Mouse (Mus musculus): ENCODE measurements around the gene Sirt4. TPM values are rescaled to one million over a fixed set of nuclear protein-coding genes. Genes with fewer than 3 reads are reported as not detected.
"Not testable (repeated sequence)": the region's sequence is repeated elsewhere in the genome, so short reads cannot be mapped to it uniquely, and the experiment has no call there.

Gene Sirt4
- polyA plus RNA-seq, 1 experiment from 2014 or later: 19.2 TPM

DNA sequence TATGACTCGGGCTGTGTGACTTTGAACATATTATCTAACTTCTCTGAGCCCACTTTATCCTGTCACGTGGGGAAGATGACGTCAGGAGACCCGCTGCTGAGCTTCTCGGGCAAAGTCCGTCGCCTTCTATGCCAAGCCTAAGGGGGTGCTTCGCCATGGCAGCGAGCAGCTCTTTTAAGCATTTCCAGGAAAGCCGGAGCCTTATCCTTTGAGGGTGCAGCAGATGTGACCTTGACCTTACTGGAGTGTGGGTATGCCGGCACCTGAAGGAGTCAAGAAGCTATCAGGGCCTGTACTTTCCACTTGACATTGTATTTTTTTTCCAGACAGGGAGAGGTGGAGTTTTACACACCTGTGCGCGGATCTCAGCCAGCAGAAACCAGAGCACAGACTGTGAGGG, 25.6 kb downstream of the Sirt4 start:
- no peak overlapping the region for H3K4me2 ChIP-seq (ENCODE audit: low read depth, severe bottlenecking)
- ATAC-seq (ENCODE audit: insufficient number of reproducible peaks, low FRiP score, low TSS enrichment, low read depth): no peak
- WGBS: 62% methylated on average over 13 of the region's 13 CpGs
- no peaks in the 10 kb centered on the region for H3K27me3 ChIP-seq (ENCODE audit: control insufficient read depth, insufficient read depth, low read length)
- no peak overlapping the region for H3K9ac ChIP-seq (ENCODE audit: low read length)
- DNase-seq (ENCODE audit: low spot score): no peak
- H3K27ac ChIP-seq (replicated peaks; ENCODE audit: low read depth, low read length): no peak overlapping the region
- H3K4me3 ChIP-seq (ENCODE audit: low read depth, low read length): no peak overlapping the region
- H3K9me3 ChIP-seq (ENCODE audit: control insufficient read depth, low read length): no peaks in the 10 kb centered on the region
- H3K4me1 ChIP-seq (ENCODE audit: control insufficient read depth, insufficient read depth, low read length): no peaks in the 10 kb centered on the region
- H3K36me3 ChIP-seq (ENCODE audit: control insufficient read depth, insufficient read depth, low read length): no peaks in the 10 kb centered on the region; the same call in 1 of the 2 replicates

- Histone ChIP-seq H3K27ac (replicated peaks; ENCODE audit: low read depth, low read length) (no peak overlapping the region), H3K4me1 (ENCODE audit: control insufficient read depth, insufficient read depth, low read length) (no peaks in the 10 kb centered on the region), H3K36me3 (ENCODE audit: control insufficient read depth, insufficient read depth, low read length) (peaks cover 7% of the 10 kb centered on the region; the same call in 1 of the 2 replicates), H3K27me3 (ENCODE audit: control insufficient read depth, insufficient read depth, low read length) (no peaks in the 10 kb centered on the region), H3K4me2 (ENCODE audit: low read depth, severe bottlenecking) (no peak overlapping the region), H3K9me3 (ENCODE audit: control insufficient read depth, low read length) (no peaks in the 10 kb centered on the region), H3K9ac (ENCODE audit: low read length) (no peak overlapping the region), H3K4me3 (ENCODE audit: low read depth, low read length) (no peak overlapping the region)
- ATAC-seq (ENCODE audit: insufficient number of reproducible peaks, low FRiP score, low TSS enrichment, low read depth) (no peak), DNase-seq (ENCODE audit: low spot score) (no peak)
- 78% methylated on average over 7 of the region's 7 CpGs for WGBS
Observed at GRCm38 (mm10) chr5:115455838-115456237, 28.7 kb downstream of the Sirt4 start.

GRCm38 (mm10) chr5:115454422-115455090, 30.0 kb downstream of the Sirt4 start:
- Histone ChIP-seq H3K36me3 (ENCODE audit: control insufficient read depth, insufficient read depth, low read length) (peaks cover 9% of the 10 kb centered on the region; the same call in 1 of the 2 replicates), H3K27me3 (ENCODE audit: control insufficient read depth, insufficient read depth, low read length) (no peaks in the 10 kb centered on the region), H3K9me3 (ENCODE audit: control insufficient read depth, low read length) (no peaks in the 10 kb centered on the region), H3K4me3 (ENCODE audit: low read depth, low read length) (no peak overlapping the region), H3K4me2 (ENCODE audit: low read depth, severe bottlenecking) (no peak overlapping the region), H3K4me1 (ENCODE audit: control insufficient read depth, insufficient read depth, low read length) (no peaks in the 10 kb centered on the region), H3K27ac (replicated peaks; ENCODE audit: low read depth, low read length) (no peak overlapping the region), H3K9ac (ENCODE audit: low read length) (no peak overlapping the region)
- no peak for DNase-seq (ENCODE audit: low spot score)
- ATAC-seq (ENCODE audit: insufficient number of reproducible peaks, low FRiP score, low TSS enrichment, low read depth): no peak
- 86% methylated on average over 12 of the region's 12 CpGs for WGBS

DNA sequence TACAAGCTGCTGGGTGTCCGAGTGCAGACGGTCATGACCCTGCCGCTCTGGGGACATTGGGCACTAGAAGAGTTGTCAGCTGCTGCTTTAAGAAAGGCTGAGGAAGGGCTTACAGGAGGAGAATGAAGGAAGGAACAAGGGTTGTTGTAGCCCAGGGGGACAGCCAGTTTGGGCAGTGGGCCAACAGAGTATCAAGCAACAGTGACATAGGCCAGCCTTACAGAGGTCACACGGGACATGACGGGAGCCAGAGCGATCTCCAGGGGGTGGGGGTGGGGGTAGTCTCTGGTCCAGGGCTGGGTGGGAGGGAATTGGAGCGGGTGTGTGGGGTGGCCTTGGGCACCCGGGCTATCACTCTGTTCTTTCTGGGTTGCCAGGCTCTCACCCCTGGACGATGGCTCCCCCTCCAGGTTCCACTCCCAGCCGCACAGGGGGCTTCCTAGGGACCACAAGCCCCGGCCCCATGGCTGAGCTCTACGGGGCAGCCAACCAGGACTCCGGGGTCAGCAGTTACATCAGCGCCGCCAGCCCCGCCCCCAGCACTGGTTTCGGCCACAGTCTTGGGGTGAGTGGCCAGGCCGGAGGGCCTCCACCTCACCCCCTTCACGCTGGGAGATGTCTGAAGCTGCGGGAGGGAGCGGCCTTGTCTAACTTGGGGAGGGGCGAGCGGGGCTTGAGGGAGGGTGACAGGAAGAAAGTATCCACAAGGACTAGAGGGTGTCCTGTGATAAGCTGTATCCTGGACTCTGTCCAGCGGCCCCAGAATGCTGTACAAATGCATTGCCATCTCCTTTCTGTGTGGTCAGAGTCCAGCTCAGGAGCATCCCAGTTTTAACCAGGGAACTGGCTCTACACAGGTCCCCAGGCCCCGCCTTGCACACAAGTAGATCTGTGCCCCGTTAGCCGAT, 33.9 kb downstream of the Sirt4 start:
- ATAC-seq (ENCODE audit: insufficient number of reproducible peaks, low FRiP score, low TSS enrichment, low read depth) (0 out of 2 replicates have a peak, but pooled peaks have one; percentile 37), DNase-seq (ENCODE audit: low spot score) (no peak)
- H3K4me3 ChIP-seq (ENCODE audit: low read depth, low read length): no peak overlapping the region
- H3K27me3 ChIP-seq (ENCODE audit: control insufficient read depth, insufficient read depth, low read length): no peaks in the 10 kb centered on the region
- 95% methylated on average over 27 of the region's 27 CpGs for WGBS
- peaks cover 16% of the 10 kb centered on the region for H3K36me3 ChIP-seq (ENCODE audit: control insufficient read depth, insufficient read depth, low read length)
- H3K9ac ChIP-seq (ENCODE audit: low read length): no peak overlapping the region
- H3K27ac ChIP-seq (replicated peaks; ENCODE audit: low read depth, low read length): no peak overlapping the region
- H3K4me2 ChIP-seq (ENCODE audit: low read depth, severe bottlenecking): no peak overlapping the region
- H3K9me3 ChIP-seq (ENCODE audit: control insufficient read depth, low read length): no peaks in the 10 kb centered on the region
- H3K4me1 ChIP-seq (ENCODE audit: control insufficient read depth, insufficient read depth, low read length): no peaks in the 10 kb centered on the region

GRCm38 (mm10) chr5:115449247-115449646, 35.3 kb downstream of the Sirt4 start:
- H3K36me3 ChIP-seq (ENCODE audit: control insufficient read depth, insufficient read depth, low read length): peaks cover 24% of the 10 kb centered on the region
- H3K9me3 ChIP-seq (ENCODE audit: control insufficient read depth, low read length): no peaks in the 10 kb centered on the region
- no peak overlapping the region for H3K27ac ChIP-seq (replicated peaks; ENCODE audit: low read depth, low read length)
- H3K27me3 ChIP-seq (ENCODE audit: control insufficient read depth, insufficient read depth, low read length): no peaks in the 10 kb centered on the region
- WGBS: 85% methylated on average over 3 of the region's 3 CpGs
- H3K4me3 ChIP-seq (ENCODE audit: low read depth, low read length): no peak overlapping the region
- no peak for DNase-seq (ENCODE audit: low spot score)
- no peak overlapping the region for H3K9ac ChIP-seq (ENCODE audit: low read length)
- no peak overlapping the region for H3K4me2 ChIP-seq (ENCODE audit: low read depth, severe bottlenecking)
- ATAC-seq (ENCODE audit: insufficient number of reproducible peaks, low FRiP score, low TSS enrichment, low read depth): no peak
- no peaks in the 10 kb centered on the region for H3K4me1 ChIP-seq (ENCODE audit: control insufficient read depth, insufficient read depth, low read length)

- no peak overlapping the region for H3K27ac ChIP-seq (replicated peaks; ENCODE audit: low read depth, low read length)
- H3K27me3 ChIP-seq (ENCODE audit: control insufficient read depth, insufficient read depth, low read length): no peaks in the 10 kb centered on the region
- 91% methylated on average over 17 of the region's 17 CpGs for WGBS
- ATAC-seq (ENCODE audit: insufficient number of reproducible peaks, low FRiP score, low TSS enrichment, low read depth) (no peak), DNase-seq (ENCODE audit: low spot score) (no peak)
- no peak overlapping the region for H3K4me3 ChIP-seq (ENCODE audit: low read depth, low read length)
- H3K4me1 ChIP-seq (ENCODE audit: control insufficient read depth, insufficient read depth, low read length): no peaks in the 10 kb centered on the region
- no peak overlapping the region for H3K4me2 ChIP-seq (ENCODE audit: low read depth, severe bottlenecking)
- peaks cover 31% of the 10 kb centered on the region for H3K36me3 ChIP-seq (ENCODE audit: control insufficient read depth, insufficient read depth, low read length)
- no peaks in the 10 kb centered on the region for H3K9me3 ChIP-seq (ENCODE audit: control insufficient read depth, low read length)
- H3K9ac ChIP-seq (ENCODE audit: low read length): no peak overlapping the region
Observed at GRCm38 (mm10) chr5:115447108-115447507, 37.4 kb downstream of the Sirt4 start.

- no peak overlapping the region for H3K27ac ChIP-seq (replicated peaks; ENCODE audit: low read depth, low read length)
- WGBS: 94% methylated on average over 11 of the region's 11 CpGs
- H3K9me3 ChIP-seq (ENCODE audit: control insufficient read depth, low read length): no peaks in the 10 kb centered on the region
- no peak overlapping the region for H3K4me3 ChIP-seq (ENCODE audit: low read depth, low read length)
- peaks cover 6% of the 10 kb centered on the region for H3K4me1 ChIP-seq (ENCODE audit: control insufficient read depth, insufficient read depth, low read length)
- no peak overlapping the region for H3K4me2 ChIP-seq (ENCODE audit: low read depth, severe bottlenecking)
- H3K27me3 ChIP-seq (ENCODE audit: control insufficient read depth, insufficient read depth, low read length): no peaks in the 10 kb centered on the region
- DNase-seq (ENCODE audit: low spot score): no peak
- no peak overlapping the region for H3K9ac ChIP-seq (ENCODE audit: low read length)
- ATAC-seq (ENCODE audit: insufficient number of reproducible peaks, low FRiP score, low TSS enrichment, low read depth): no peak
- peaks cover 35% of the 10 kb centered on the region for H3K36me3 ChIP-seq (ENCODE audit: control insufficient read depth, insufficient read depth, low read length)
Observed at GRCm38 (mm10) chr5:115444130-115444529, 40.4 kb downstream of the Sirt4 start.

- not testable (repeated sequence) for H3K27ac ChIP-seq (replicated peaks; ENCODE audit: low read depth, low read length); H3K4me2 ChIP-seq (ENCODE audit: low read depth, severe bottlenecking); H3K4me3 ChIP-seq (ENCODE audit: low read depth, low read length); H3K27me3 ChIP-seq (ENCODE audit: control insufficient read depth, insufficient read depth, low read length); ATAC-seq (ENCODE audit: insufficient number of reproducible peaks, low FRiP score, low TSS enrichment, low read depth); H3K9ac ChIP-seq (ENCODE audit: low read length); H3K9me3 ChIP-seq (ENCODE audit: control insufficient read depth, low read length); DNase-seq (ENCODE audit: low spot score)
- 72% methylated on average over 5 of the region's 5 CpGs for WGBS
- peaks cover 38% of the 10 kb centered on the region for H3K36me3 ChIP-seq (ENCODE audit: control insufficient read depth, insufficient read depth, low read length)
- peaks cover 20% of the 10 kb centered on the region for H3K4me1 ChIP-seq (ENCODE audit: control insufficient read depth, insufficient read depth, low read length)
Observed at GRCm38 (mm10) chr5:115442663-115443062, 41.9 kb downstream of the Sirt4 start.
